9 mouse cellular contexts compared by ENCODE assay signal in the genomic region with DNA sequence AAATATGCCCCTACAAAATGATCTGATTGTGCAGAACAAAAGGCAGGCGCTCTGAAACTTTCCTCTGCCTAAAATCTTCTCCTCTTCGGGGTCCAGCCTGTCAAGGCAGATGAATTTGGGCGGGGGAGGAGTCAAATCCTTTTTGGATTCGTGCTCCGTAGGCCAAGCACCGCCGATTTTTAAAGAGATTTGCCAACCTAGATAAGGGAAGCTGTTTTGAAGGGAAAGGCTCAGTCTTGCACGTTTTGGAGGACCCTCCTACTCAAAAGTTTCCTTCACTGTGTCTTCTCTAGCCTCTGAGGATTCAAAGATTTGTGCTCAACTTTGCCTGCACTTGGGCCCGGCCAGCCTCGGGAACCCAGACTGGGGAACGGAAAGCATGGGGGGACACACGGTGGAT. TPM values are rescaled to one million over a fixed set of nuclear protein-coding genes. Genes with fewer than 3 reads are reported as not detected.
DNase-seq lines count a peak whose midpoint lies in the region; ATAC-seq lines count a peak whose summit lies in the region.
"Had no signal": no experiment of that assay in that cellular context is flagged by ENCODE, and none has a peak within 500 bp of the region (broad histone marks: within the 10 kb centered on the region; RNA-seq: fewer than 3 reads in every experiment).

No protein-coding gene starts in this region.

- no peaks in the 10 kb centered on the region for H3K27me3 ChIP-seq in heart, embryonic 12.5 days (replicated peaks)
- H3K27me3 ChIP-seq in hindbrain, embryonic 10.5 days (ENCODE audit: insufficient read depth, poor library complexity, severe bottlenecking), result peaks cover 20% of the 10 kb centered on the region
- H3K27me3 ChIP-seq in midbrain, embryonic 11.5 days (ENCODE audit: control insufficient read depth, insufficient read depth, low read length), result no peaks in the 10 kb centered on the region

- H3K4me2 ChIP-seq in heart, embryonic 12.5 days, result peak overlapping the region; percentile 77
- peak overlapping the region; percentile 65 for H3K4me2 ChIP-seq in midbrain, embryonic 11.5 days

- H3K36me3 ChIP-seq in heart, embryonic 12.5 days, result no peaks in the 10 kb centered on the region
- H3K36me3 ChIP-seq in hindbrain, embryonic 10.5 days, result no peaks in the 10 kb centered on the region
- no peaks in the 10 kb centered on the region for H3K36me3 ChIP-seq in midbrain, embryonic 11.5 days (ENCODE audit: control insufficient read depth, insufficient read depth, low read length)

- 19% methylated on average over 12 of the region's 12 CpGs for WGBS in heart, embryonic 12.5 days
- WGBS in hindbrain, embryonic 10.5 days, result 18% methylated on average over 12 of the region's 12 CpGs
- 14% methylated on average over 12 of the region's 12 CpGs for WGBS in midbrain, embryonic 11.5 days

- peaks cover 14% of the 10 kb centered on the region; the same call in 1 of the 2 replicates for H3K4me1 ChIP-seq in heart, embryonic 12.5 days (replicated peaks)
- H3K4me1 ChIP-seq in hindbrain, embryonic 10.5 days (replicated peaks), result peaks cover 14% of the 10 kb centered on the region
- no peaks in the 10 kb centered on the region; the same call in 1 of the 2 replicates for H3K4me1 ChIP-seq in midbrain, embryonic 11.5 days (ENCODE audit: control insufficient read depth, insufficient read depth, low read length)

- DNase-seq in heart, adult 8-10 months (ENCODE audit: low spot score), result no peak
- peak; percentile 7 for DNase-seq in ZHBTc4 (ENCODE audit: low read depth, low spot score)
- DNase-seq in hindbrain, embryonic 10.5 days (ENCODE audit: low spot score), result peak; percentile 17
- DNase-seq in midbrain, embryonic 11.5 days (ENCODE audit: low spot score, missing footprints), result peak; percentile 91
- DNase-seq in cerebellum, adult 11-12 months, result no peak
- no peak for DNase-seq in ovary, postnatal 10 days (ENCODE audit: low spot score)
- DNase-seq in right cerebral cortex, postnatal 36 days (ENCODE audit: low spot score in 2 of 2), result no peak

- peak overlapping the region; percentile 89 for H3K27ac ChIP-seq in heart, embryonic 12.5 days (ENCODE audit: poor library complexity, severe bottlenecking)
- peak overlapping the region; percentile 84 for H3K27ac ChIP-seq in hindbrain, embryonic 10.5 days
- H3K27ac ChIP-seq in midbrain, embryonic 11.5 days (ENCODE audit: low read depth, low read length), result no peak overlapping the region

- no peak for ATAC-seq in heart, embryonic 12.5 days (ENCODE audit: insufficient number of reproducible peaks, low FRiP score)
- ATAC-seq in midbrain, embryonic 11.5 days (ENCODE audit: low FRiP score), result no peak

- peak overlapping the region; percentile 78 for H3K9ac ChIP-seq in heart, embryonic 12.5 days
- peak overlapping the region; percentile 40 for H3K9ac ChIP-seq in midbrain, embryonic 11.5 days (ENCODE audit: low read length)

- H3K9me3 ChIP-seq in heart, embryonic 12.5 days (replicated peaks), result no peaks in the 10 kb centered on the region; the same call in 1 of the 2 replicates
- H3K9me3 ChIP-seq in hindbrain, embryonic 10.5 days, result 0 out of 2 replicates have a peak, but pooled peaks cover 4% of the 10 kb centered on the region
- H3K9me3 ChIP-seq in midbrain, embryonic 11.5 days (ENCODE audit: control insufficient read depth, low read length), result no peaks in the 10 kb centered on the region

- peak overlapping the region; percentile 71 for H3K4me3 ChIP-seq in heart, embryonic 12.5 days
- H3K4me3 ChIP-seq in hindbrain, embryonic 10.5 days, result peak overlapping the region; percentile 59
- peak overlapping the region; percentile 36 for H3K4me3 ChIP-seq in midbrain, embryonic 11.5 days (ENCODE audit: low read depth, low read length)
- H3K4me3 ChIP-seq: myocyte had no signal

RNA-seq across cellular contexts. Expression of gene Gpc3, which starts 0.9 kb away (rescaled TPM):
- 598 and 601 TPM in 2 replicates for polyA plus RNA-seq in heart, embryonic 12.5 days (2016; fragmentation: Nextera tagmentation; extraction: Ambion mirVana)
- 10 to 100 TPM in 3 of 4 experiments, 1 to 10 TPM in 1; 8.2 to 19.0 (median 11.4) TPM for total RNA-seq in heart, adult 8-10 months (2022)
- polyA plus RNA-seq in hindbrain, embryonic 10.5 days (2016; fragmentation: Nextera tagmentation; extraction: Ambion mirVana), result 271 and 295 TPM in 2 replicates
- 225 and 252 TPM in 2 replicates for polyA plus RNA-seq in midbrain, embryonic 11.5 days (2014; fragmentation: Nextera tagmentation; extraction: Ambion mirVana)
- polyA plus RNA-seq: myocyte had no signal

Comparison
In these comparisons a context has a peak if more than half of its experiments do, and no peak if none do; other contexts are left out.
1. DNase-seq: peak in ZHBTc4 (single experiment), hindbrain, embryonic 10.5 days (single experiment) and midbrain, embryonic 11.5 days (single experiment); none in heart, adult 8-10 months (single experiment), cerebellum, adult 11-12 months (single experiment), ovary, postnatal 10 days (single experiment) and right cerebral cortex, postnatal 36 days (0 of 2).
2. Peak in every context shown above with its lines, with median percentiles within 50 percentile points of each other: H3K4me3 ChIP-seq.